Mouse (Mus musculus): ENCODE measurements around the gene Sufu.

DNA sequence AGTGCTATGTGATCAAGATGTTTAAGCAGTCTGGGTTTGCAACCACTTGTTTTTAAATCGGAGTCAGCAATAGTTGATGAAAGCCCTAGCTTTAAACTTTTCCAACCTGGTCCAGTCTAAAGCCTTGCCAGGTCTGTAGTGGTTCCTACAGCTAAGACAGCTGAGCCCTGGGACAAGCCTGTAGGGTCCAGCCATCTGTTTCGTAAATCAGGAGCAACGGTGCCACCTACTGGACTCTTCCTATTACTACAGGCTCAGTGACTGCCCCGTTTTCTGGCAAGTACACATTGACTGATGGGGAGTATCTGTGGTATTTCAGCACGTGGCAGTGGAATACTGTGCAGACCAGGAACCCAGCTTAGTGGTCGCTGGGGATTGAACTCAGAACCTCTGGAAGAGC is 47.5 kb downstream of the Sufu start:
- TF ChIP-seq EP300 (IDR thresholded peaks at IDR 0.05; ENCODE audit: insufficient read depth, low read depth, low read length) (peak; percentile 80; the same call in 1 of the 2 replicates), POLR2A (IDR thresholded peaks at IDR 0.05; ENCODE audit: insufficient read depth, low read depth, low read length) (no peak)

Data from heart, adult 2 months (tissue).